Mouse (Mus musculus) 3134 (cell line): ENCODE results near the gene Zmat3.

ENCODE experiments used
- DNase-seq: peaks from one replicate; pipeline ENCODE4 v3.0.0-alpha.2; 2011; ENCODE audit warnings: low spot score; ENCODE audit not compliant: insufficient read length; ENCODE audit errors: extremely low read depth

Zmat3 gene

GRCm38 (mm10) chr3:32292001-32292400 is 73.8 kb downstream of the Zmat3 start:
- no peak for DNase-seq
